Mouse (Mus musculus) megakaryocyte, embryonic 14.5 days (primary cell): ENCODE data around the gene Lhfp. TPM values are rescaled to one million over a fixed set of nuclear protein-coding genes. Genes with fewer than 3 reads are reported as not detected.
"Not testable (repeated sequence)": the region's sequence is repeated elsewhere in the genome, so short reads cannot be mapped to it uniquely, and the experiment has no call there.

Experiments used
- H3K27me3 ChIP-seq: replicated peaks from 2 replicates; pipeline ENCODE3; 2012; ENCODE audit warnings: inconsistent platforms
- H3K36me3 ChIP-seq: replicated peaks from 2 replicates; pipeline ENCODE3; 2012; ENCODE audit warnings: low read length, inconsistent platforms, mixed read lengths
- H3K4me1 ChIP-seq: 2 replicates; pipeline ENCODE4 v1.6.1; 2012; ENCODE audit warnings: inconsistent platforms
- H3K4me3 ChIP-seq: replicated peaks from 2 replicates; pipeline ENCODE3; 2012; ENCODE audit warnings: moderate library complexity, mild to moderate bottlenecking, inconsistent platforms
- H3K9me3 ChIP-seq: 2 replicates; pipeline ENCODE4 v1.6.1; 2012; ENCODE audit warnings: inconsistent platforms
- FLI1 ChIP-seq: IDR thresholded peaks from 2 replicates; pipeline ENCODE4 v1.6.1; 2012; ENCODE audit warnings: low read length, inconsistent platforms, mixed read lengths
- GATA1 ChIP-seq: IDR thresholded peaks from 3 replicates; pipeline ENCODE4 v1.6.1; 2012; ENCODE audit warnings: mixed read lengths, low read length, inconsistent platforms, borderline replicate concordance
- polyA plus RNA-seq: library from polyadenylated mRNA; stranded (reverse); fragments of >175 nt; gene quantifications from 2 replicates; pipeline ENCODE4 v1.2.3, GENCODE M21; 2012; ENCODE audit warnings: low replicate concordance; ENCODE audit not compliant: insufficient read depth

Gene Lhfp
- polyA plus RNA-seq, 1 experiment = 1.0 TPM

GRCm38 (mm10) chr3:53109879-53110278, 68.6 kb downstream of the Lhfp start:
- peaks cover 18% of the 10 kb centered on the region for H3K9me3 ChIP-seq
- H3K4me1 ChIP-seq = no peaks in the 10 kb centered on the region
- no peaks in the 10 kb centered on the region for H3K27me3 ChIP-seq
- TF ChIP-seq FLI1 (no peak), GATA1 (no peak)
- H3K4me3 ChIP-seq = no peak overlapping the region
- no peaks in the 10 kb centered on the region for H3K36me3 ChIP-seq

GRCm38 (mm10) chr3:53112048-53112447, 70.7 kb downstream of the Lhfp start:
- Histone ChIP-seq H3K36me3 (no peaks in the 10 kb centered on the region), H3K27me3 (no peaks in the 10 kb centered on the region), H3K9me3 (peaks cover 18% of the 10 kb centered on the region), H3K4me3 (no peak overlapping the region), H3K4me1 (no peaks in the 10 kb centered on the region)
- TF ChIP-seq GATA1 = no peak
- TF ChIP-seq FLI1 = no peak

GRCm38 (mm10) chr3:53118755-53119154, 77.4 kb downstream of the Lhfp start:
- not testable (repeated sequence) for H3K36me3 ChIP-seq, H3K27me3 ChIP-seq, H3K4me3 ChIP-seq, H3K9me3 ChIP-seq, H3K4me1 ChIP-seq

- no peaks in the 10 kb centered on the region for H3K36me3 ChIP-seq
- no peak for TF ChIP-seq GATA1
- TF ChIP-seq FLI1 = no peak
- no peaks in the 10 kb centered on the region for H3K4me1 ChIP-seq
- H3K4me3 ChIP-seq = no peak overlapping the region
- no peaks in the 10 kb centered on the region for H3K27me3 ChIP-seq
- peaks cover 3% of the 10 kb centered on the region; the same call in 1 of the 2 replicates for H3K9me3 ChIP-seq
Measured at GRCm38 (mm10) chr3:53119978-53120377, 78.7 kb downstream of the Lhfp start.

GRCm38 (mm10) chr3:53125495-53125894, 84.2 kb downstream of the Lhfp start:
- Histone ChIP-seq H3K4me1 (no peaks in the 10 kb centered on the region), H3K9me3 (peaks cover 3% of the 10 kb centered on the region; the same call in 1 of the 2 replicates), H3K27me3 (no peaks in the 10 kb centered on the region), H3K4me3 (no peak overlapping the region), H3K36me3 (no peaks in the 10 kb centered on the region)
- TF ChIP-seq FLI1 (no peak), GATA1 (no peak)

- Histone ChIP-seq H3K9me3 (peaks cover 4% of the 10 kb centered on the region), H3K4me1 (no peaks in the 10 kb centered on the region), H3K4me3 (no peak overlapping the region), H3K27me3 (no peaks in the 10 kb centered on the region), H3K36me3 (no peaks in the 10 kb centered on the region)
- TF ChIP-seq GATA1 (no peak), FLI1 (no peak)
Measured at GRCm38 (mm10) chr3:53138785-53139184, 97.5 kb downstream of the Lhfp start.

GRCm38 (mm10) chr3:53139205-53139604, 97.9 kb downstream of the Lhfp start:
- Histone ChIP-seq H3K27me3 (no peaks in the 10 kb centered on the region), H3K4me3 (no peak overlapping the region), H3K9me3 (peaks cover 4% of the 10 kb centered on the region), H3K36me3 (no peaks in the 10 kb centered on the region), H3K4me1 (no peaks in the 10 kb centered on the region)
- TF ChIP-seq GATA1 = no peak
- no peak for TF ChIP-seq FLI1

GRCm38 (mm10) chr3:53139642-53140041, 98.3 kb downstream of the Lhfp start:
- Histone ChIP-seq H3K27me3 (no peaks in the 10 kb centered on the region), H3K4me3 (no peak overlapping the region), H3K36me3 (no peaks in the 10 kb centered on the region), H3K9me3 (peaks cover 4% of the 10 kb centered on the region), H3K4me1 (no peaks in the 10 kb centered on the region)
- TF ChIP-seq GATA1 (no peak), FLI1 (no peak)

- H3K4me3 ChIP-seq = no peak overlapping the region
- no peaks in the 10 kb centered on the region; the same call in 1 of the 2 replicates for H3K9me3 ChIP-seq
- H3K27me3 ChIP-seq = no peaks in the 10 kb centered on the region
- no peaks in the 10 kb centered on the region for H3K4me1 ChIP-seq
- no peak for TF ChIP-seq FLI1
- no peak for TF ChIP-seq GATA1
- H3K36me3 ChIP-seq = no peaks in the 10 kb centered on the region
Measured at GRCm38 (mm10) chr3:53142528-53142927, 101.2 kb downstream of the Lhfp start.

- TF ChIP-seq GATA1 (no peak), FLI1 (no peak)
- no peaks in the 10 kb centered on the region for H3K36me3 ChIP-seq
- H3K4me3 ChIP-seq = no peak overlapping the region
- no peaks in the 10 kb centered on the region for H3K4me1 ChIP-seq
- H3K9me3 ChIP-seq = no peaks in the 10 kb centered on the region
- no peaks in the 10 kb centered on the region for H3K27me3 ChIP-seq
Measured at GRCm38 (mm10) chr3:53145526-53145925, 104.2 kb downstream of the Lhfp start.

- Histone ChIP-seq H3K4me3 (no peak overlapping the region), H3K9me3 (no peaks in the 10 kb centered on the region), H3K27me3 (no peaks in the 10 kb centered on the region), H3K36me3 (no peaks in the 10 kb centered on the region), H3K4me1 (no peaks in the 10 kb centered on the region)
- TF ChIP-seq FLI1 = no peak
- TF ChIP-seq GATA1 = no peak
Measured at GRCm38 (mm10) chr3:53145946-53146345, 104.6 kb downstream of the Lhfp start.
